Mouse (Mus musculus) right cerebral cortex, adult 18-20 months (tissue): ENCODE measurements around the gene Fam217a.
A peak's percentile ranks its signal among the peaks of the same experiment; 100 is the strongest.
"Not testable (repeated sequence)": the region's sequence is repeated elsewhere in the genome, so short reads cannot be mapped to it uniquely, and the experiment has no call there.

ENCODE experiments used
- DNase-seq: peaks from one replicate; pipeline ENCODE4 v3.0.0; 2022; ENCODE audit warnings: mixed read lengths

Gene Fam217a

DNA sequence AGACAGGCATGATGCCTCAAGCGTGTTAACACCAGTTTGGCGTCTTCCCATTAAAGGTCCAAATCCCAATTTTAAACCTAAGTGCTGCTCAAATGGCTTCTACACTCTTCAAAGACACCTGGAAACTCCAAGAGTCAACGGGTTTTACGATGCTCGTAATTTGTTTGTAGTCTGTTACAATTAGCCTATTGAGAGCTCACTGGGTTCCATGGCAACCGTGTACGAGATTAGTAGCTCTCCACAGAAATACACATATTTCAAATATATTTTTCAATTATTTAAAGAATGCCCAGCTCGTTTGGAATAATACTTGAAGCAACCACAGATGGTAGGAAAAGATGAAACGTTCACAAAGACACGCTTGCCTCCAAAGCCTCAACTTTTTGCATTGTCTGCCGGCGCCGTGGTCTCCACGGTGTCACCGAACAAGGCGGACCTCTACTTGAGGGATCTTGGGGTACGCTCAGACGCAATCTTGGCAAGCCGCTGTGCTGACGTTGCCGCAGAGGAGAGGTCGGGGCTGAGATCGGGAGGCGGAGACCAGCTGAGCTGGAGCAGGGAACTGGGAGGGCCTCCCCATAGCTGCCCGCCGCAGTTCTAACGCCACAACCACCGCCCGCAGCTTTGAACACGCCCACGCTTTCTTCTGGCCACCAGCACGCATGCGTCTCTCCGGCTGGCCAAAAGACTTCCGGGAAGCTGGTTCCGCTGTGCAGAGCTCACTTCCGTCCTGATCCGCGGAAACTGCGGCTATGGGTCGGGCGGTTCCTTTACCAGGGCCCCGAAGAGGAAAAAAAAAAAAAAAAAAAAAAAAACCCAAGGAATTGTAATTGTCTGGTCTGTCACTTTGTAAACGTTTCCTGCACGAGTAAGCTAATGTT is 50.1 kb downstream of the Fam217a start:
- peak; percentile 96 for DNase-seq

DNA sequence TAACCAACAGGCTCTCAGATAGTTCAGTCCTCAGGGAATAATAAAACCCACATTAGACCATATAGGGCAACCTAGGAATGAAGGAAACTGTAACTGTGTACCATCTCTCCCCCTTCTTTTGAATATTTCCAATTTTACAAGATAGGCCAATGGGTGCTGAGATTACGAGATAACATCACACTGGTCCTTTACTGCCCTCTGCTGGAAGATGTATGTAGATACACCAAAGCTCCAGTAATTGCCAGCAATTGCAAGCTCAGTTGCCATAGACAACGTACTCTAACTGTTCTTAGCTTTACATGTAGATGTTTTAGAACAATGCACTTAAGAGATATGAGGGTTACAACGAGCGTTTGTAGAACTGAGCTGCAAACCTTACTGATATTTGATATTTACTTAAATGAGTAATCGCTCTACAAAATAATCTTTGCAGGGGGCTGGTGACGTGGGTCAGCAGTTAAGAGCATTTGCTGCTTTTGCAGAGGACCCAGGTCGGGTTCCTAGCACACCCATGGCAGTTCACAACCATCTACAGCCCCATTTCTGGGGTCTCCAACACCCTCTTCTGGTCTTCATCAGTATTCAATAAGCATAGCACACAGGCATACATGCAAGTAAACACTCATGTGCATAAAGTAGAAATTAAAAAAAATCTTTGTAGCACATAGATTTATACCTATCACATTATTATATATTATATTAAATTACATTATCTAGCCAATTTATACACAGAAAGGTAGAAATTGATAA is 59.5 kb downstream of the Fam217a start:
- DNase-seq = peak; percentile 54

DNA sequence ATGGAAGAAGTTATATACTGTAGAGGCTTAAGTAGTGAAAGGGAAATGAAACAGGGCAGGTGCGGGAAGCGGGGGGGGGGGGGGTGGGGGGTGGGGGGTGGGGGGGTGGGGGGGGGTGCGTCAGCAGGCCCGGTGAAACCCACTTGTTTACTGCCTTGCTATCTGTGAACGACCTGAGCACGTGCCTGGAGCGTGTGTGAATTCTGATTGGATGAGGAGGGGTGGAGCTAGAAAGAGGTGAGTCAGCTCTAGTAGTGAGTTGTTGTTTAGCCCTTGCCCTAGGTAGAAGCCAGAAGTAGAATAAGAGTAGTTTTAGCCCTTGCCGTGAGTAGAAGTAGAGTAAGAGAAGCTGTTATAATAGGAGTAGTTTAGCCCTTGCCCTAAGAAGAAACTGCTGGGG is 62.9 kb downstream of the Fam217a start:
- DNase-seq = not testable (repeated sequence)
